Mouse (Mus musculus) neural tube, embryonic 11.5 days (tissue): ENCODE results near the gene Pakap. TPM values are rescaled to one million over a fixed set of nuclear protein-coding genes. Genes with fewer than 3 reads are reported as not detected.

Experiments
- ATAC-seq: fragments of 200-750 bp; cut with Nextera tagmentation; 2 replicates; pipeline ENCODE4 v1.8.0; 2017; ENCODE audit warnings: moderate number of reproducible peaks, mild to moderate bottlenecking, moderate TSS enrichment, moderate library complexity; ENCODE audit not compliant: insufficient read depth, low FRiP score, low TSS enrichment
- DNase-seq: peaks from one replicate; pipeline ENCODE4 v3.0.0-alpha.2; 2015; ENCODE audit warnings: low spot score
- H3K27ac ChIP-seq: fragments of 300-500 bp; sonication (generic); 2 replicates; pipeline ENCODE4 v1.5.1; 2014; ENCODE audit warnings: low read depth, mild to moderate bottlenecking, low read length
- H3K27me3 ChIP-seq: fragments of 300-500 bp; sonication (generic); 2 replicates; pipeline ENCODE4 v1.6.1; 2014; ENCODE audit warnings: mild to moderate bottlenecking, low read length, mixed read lengths; ENCODE audit not compliant: control insufficient read depth, insufficient read depth
- H3K36me3 ChIP-seq: fragments of 300-500 bp; sonication (generic); 2 replicates; pipeline ENCODE4 v1.6.1; 2014; ENCODE audit warnings: mild to moderate bottlenecking, low read length, moderate library complexity, mixed read lengths; ENCODE audit not compliant: control insufficient read depth, insufficient read depth
- H3K4me1 ChIP-seq: fragments of 300-500 bp; sonication (generic); 2 replicates; pipeline ENCODE4 v1.6.1; 2014; ENCODE audit warnings: low read length, mixed read lengths; ENCODE audit not compliant: control insufficient read depth, insufficient read depth
- H3K4me2 ChIP-seq: fragments of 300-500 bp; sonication (generic); 2 replicates; pipeline ENCODE4 v1.6.1; 2014; ENCODE audit warnings: low read depth, mild to moderate bottlenecking, moderate library complexity
- H3K4me3 ChIP-seq: fragments of 300-500 bp; sonication (generic); 2 replicates; pipeline ENCODE4 v1.5.1; 2014; ENCODE audit warnings: low read depth, low read length
- H3K9ac ChIP-seq: fragments of 300-500 bp; sonication (generic); 2 replicates; pipeline ENCODE4 v1.6.1; 2014; ENCODE audit warnings: mild to moderate bottlenecking, low read length
- H3K9me3 ChIP-seq: fragments of 300-500 bp; sonication (generic); 2 replicates; pipeline ENCODE4 v1.6.1; 2016; ENCODE audit warnings: low read length; ENCODE audit not compliant: control insufficient read depth
- WGBS: fragments of 180-500 bp; shearing (Covaris S2); extraction: QIAGEN DNeasy Blood & Tissue Kit; methylation state at CpG from one replicate; pipeline ENCODE4 v1.1.7; 2014; 5-methylcytosine and 5-hydroxymethylcytosine counted together
- polyA plus RNA-seq: library from polyadenylated mRNA; unstranded; fragments of >200 nt; fragmentation: Nextera tagmentation; extraction: Ambion mirVana; gene quantifications from 2 replicates; pipeline ENCODE4 v1.2.1, GENCODE M21; 2014

The Pakap gene
- polyA plus RNA-seq, 1 experiment from 2014 or later, result 20.8 TPM

DNA sequence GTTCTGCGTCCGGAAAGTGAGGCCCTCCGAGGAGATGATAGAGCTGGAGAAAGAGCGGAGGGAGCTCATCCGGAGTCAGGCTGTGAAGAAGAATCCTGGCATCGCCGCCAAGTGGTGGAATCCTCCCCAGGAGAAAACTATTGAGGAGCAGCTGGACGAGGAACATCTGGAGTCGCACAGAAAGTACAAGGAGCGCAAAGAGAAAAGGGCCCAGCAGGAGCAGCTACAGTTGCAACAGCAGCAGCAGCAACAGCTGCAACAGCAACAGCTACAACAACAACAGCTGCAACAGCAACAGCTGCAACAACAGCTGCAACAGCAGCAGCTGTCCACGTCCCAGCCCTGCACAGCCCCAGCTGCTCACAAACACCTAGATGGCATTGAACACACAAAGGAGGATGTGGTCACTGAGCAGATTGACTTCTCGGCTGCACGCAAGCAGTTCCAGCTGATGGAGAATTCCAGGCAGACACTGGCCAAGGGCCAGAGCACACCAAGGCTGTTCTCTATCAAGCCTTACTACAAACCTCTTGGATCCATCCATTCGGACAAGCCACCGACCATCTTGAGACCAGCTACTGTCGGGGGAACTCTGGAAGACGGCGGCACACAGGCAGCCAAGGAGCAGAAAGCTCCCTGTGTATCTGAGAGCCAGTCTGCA, 287.4 kb downstream of the Pakap start:
- H3K4me1 ChIP-seq, result no peaks in the 10 kb centered on the region
- WGBS, result 90% methylated on average over 18 of the region's 18 CpGs

DNA sequence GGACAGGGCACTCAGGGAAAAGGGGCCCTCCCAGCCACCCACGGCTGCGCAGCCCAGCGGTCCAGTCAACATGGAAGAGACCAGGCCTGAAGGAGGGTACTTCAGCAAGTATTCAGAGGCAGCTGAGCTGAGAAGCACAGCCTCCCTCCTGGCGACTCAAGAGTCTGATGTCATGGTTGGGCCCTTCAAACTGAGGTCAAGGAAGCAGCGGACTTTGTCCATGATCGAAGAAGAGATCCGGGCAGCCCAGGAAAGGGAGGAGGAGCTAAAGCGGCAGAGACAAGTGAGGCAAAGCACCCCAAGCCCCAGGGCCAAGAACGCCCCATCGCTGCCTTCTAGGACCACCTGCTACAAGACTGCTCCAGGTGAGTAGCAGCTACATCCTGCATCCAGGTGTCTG, 288.7 kb downstream of the Pakap start:
- no peaks in the 10 kb centered on the region for H3K27me3 ChIP-seq
- ATAC-seq (no peak), DNase-seq (no peak)
- H3K9ac ChIP-seq, result no peak overlapping the region
- no peak overlapping the region for H3K4me2 ChIP-seq
- H3K36me3 ChIP-seq, result peaks cover 28% of the 10 kb centered on the region
- no peaks in the 10 kb centered on the region; the same call in 1 of the 2 replicates for H3K4me1 ChIP-seq
- WGBS, result 94% methylated on average over 10 of the region's 10 CpGs
- no peak overlapping the region for H3K4me3 ChIP-seq
- no peak overlapping the region for H3K27ac ChIP-seq
- H3K9me3 ChIP-seq, result no peaks in the 10 kb centered on the region

More for the DNA sequence above, 287.4 kb downstream of the Pakap start:
- ATAC-seq, result no peak
- no peak for DNase-seq
- no peak overlapping the region for H3K4me2 ChIP-seq
- H3K27ac ChIP-seq, result no peak overlapping the region
- peaks cover 28% of the 10 kb centered on the region for H3K36me3 ChIP-seq
- H3K9ac ChIP-seq, result no peak overlapping the region
- no peaks in the 10 kb centered on the region for H3K27me3 ChIP-seq
- no peaks in the 10 kb centered on the region for H3K9me3 ChIP-seq
- H3K4me3 ChIP-seq, result no peak overlapping the region

DNA sequence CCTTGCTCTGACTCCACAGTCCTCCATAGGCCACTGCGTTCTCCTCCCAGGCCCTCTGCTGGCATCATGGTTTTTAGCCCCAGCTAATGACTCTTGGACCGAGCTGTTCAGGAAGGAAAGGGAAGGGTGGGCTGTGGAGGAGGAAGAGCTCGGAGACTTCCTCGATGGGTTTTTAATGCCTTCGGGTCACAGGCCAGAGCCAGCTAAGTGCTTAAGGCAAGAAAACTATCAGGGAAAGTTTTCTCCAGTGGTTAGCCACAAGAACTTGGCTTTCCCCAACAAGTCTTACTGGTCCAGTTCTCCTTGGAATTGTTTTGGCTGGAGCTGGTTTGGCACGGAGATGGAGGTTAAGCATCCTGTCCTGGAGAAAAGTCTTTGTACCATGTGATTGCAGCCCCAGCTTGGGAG, 292.2 kb downstream of the Pakap start:
- H3K4me2 ChIP-seq, result no peak overlapping the region
- H3K4me1 ChIP-seq, result peaks cover 6% of the 10 kb centered on the region; the same call in 1 of the 2 replicates
- H3K9ac ChIP-seq, result no peak overlapping the region
- peaks cover 22% of the 10 kb centered on the region for H3K36me3 ChIP-seq
- H3K9me3 ChIP-seq, result no peaks in the 10 kb centered on the region
- no peak overlapping the region for H3K27ac ChIP-seq
- H3K27me3 ChIP-seq, result no peaks in the 10 kb centered on the region
- ATAC-seq (no peak), DNase-seq (no peak)
- H3K4me3 ChIP-seq, result no peak overlapping the region
- 88% methylated on average over 6 of the region's 6 CpGs for WGBS

DNA sequence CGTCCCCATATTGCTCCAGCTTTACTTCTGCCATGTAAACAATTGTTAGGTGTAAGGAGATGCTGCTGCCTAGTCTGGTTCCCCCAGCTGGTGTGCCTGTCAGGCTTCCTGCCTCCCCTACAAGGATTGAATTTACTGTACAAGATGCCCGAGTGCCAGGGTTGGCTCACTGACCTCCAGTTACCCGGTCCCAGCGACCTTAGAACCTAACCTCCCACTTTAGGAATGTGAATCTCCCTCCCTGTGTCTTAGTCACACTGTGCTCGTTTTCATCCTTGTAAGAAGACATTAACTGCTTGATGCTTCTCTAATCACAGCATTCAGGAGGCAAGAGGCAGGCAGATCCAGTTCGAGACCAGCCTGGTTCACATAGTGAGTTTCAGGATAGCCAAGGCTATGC, 293.2 kb downstream of the Pakap start:
- H3K4me1 ChIP-seq, result peaks cover 6% of the 10 kb centered on the region; the same call in 1 of the 2 replicates
- H3K9ac ChIP-seq, result no peak overlapping the region
- H3K9me3 ChIP-seq, result no peaks in the 10 kb centered on the region
- ATAC-seq (no peak), DNase-seq (no peak)
- no peak overlapping the region for H3K27ac ChIP-seq
- no peak overlapping the region for H3K4me2 ChIP-seq
- no peak overlapping the region for H3K4me3 ChIP-seq
- no peaks in the 10 kb centered on the region for H3K27me3 ChIP-seq
- 84% methylated on average over 6 of the region's 6 CpGs for WGBS
- peaks cover 15% of the 10 kb centered on the region for H3K36me3 ChIP-seq

DNA sequence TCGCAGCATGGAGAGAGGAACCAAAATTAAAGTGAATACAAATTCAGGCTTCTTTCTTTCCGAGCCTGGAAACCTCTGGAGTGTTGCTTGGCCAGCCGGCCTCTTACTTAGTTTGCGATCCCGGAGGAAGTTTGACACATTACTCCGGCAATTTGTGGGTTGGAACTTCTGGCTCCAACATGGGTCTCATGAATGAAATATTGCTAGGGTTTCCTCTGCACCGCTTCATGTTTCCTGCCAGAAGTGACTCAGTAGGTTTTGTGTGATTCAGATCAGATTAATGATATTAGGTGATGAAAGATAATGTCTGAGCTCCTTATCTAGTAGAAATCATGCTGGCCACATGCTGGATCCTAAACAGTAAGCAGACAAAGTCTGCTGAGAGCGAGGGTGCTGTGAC, 293.9 kb downstream of the Pakap start:
- WGBS, result 83% methylated on average over 8 of the region's 8 CpGs
- Histone ChIP-seq H3K36me3 (peaks cover 9% of the 10 kb centered on the region), H3K27me3 (no peaks in the 10 kb centered on the region), H3K27ac (no peak overlapping the region), H3K4me2 (no peak overlapping the region), H3K9ac (no peak overlapping the region), H3K4me3 (no peak overlapping the region), H3K9me3 (no peaks in the 10 kb centered on the region), H3K4me1 (peaks cover 6% of the 10 kb centered on the region; the same call in 1 of the 2 replicates)
- ATAC-seq (no peak), DNase-seq (no peak)

DNA sequence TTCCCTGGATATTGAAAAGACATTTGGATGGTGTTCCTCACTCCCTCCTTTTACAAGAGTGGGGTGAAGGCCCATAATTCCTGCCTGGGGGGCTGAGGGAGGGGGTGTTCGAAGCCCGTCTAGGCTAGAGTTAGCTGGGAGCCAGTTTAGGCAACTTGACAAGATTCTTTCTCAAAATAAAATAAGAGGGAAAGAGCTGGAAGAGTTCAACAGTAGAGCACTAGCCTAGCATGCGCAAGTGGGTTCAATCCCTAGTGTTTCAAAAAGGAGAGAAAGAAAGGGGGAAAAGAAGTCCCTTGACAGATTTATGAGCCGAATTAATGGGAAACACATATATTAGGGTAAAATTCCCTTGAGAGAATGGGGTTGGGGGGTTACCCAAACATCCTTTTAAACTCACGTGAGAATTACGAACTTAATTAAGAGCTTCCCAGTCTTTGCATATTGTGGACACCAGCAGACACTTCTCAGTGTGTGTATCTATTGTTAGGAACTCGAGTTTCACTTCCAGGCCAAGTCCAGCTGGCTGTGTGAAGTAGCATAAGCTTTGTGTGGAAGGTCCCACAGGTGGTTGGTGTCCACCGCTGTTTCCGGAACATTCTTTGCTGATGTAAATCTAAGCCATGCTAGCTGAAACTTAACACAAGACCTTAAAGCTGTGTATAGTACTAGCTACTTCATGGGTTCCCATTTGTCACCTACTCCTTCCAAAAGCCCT, 294.4 kb downstream of the Pakap start:
- H3K27me3 ChIP-seq, result no peaks in the 10 kb centered on the region
- H3K4me3 ChIP-seq, result no peak overlapping the region
- WGBS, result 67% methylated on average over 9 of the region's 9 CpGs
- ATAC-seq, result no peak
- H3K9ac ChIP-seq, result no peak overlapping the region
- H3K4me1 ChIP-seq, result peaks cover 6% of the 10 kb centered on the region; the same call in 1 of the 2 replicates
- no peaks in the 10 kb centered on the region for H3K9me3 ChIP-seq
- no peak for DNase-seq
- peaks cover 5% of the 10 kb centered on the region; the same call in 1 of the 2 replicates for H3K36me3 ChIP-seq
- H3K4me2 ChIP-seq, result no peak overlapping the region
- H3K27ac ChIP-seq, result no peak overlapping the region

DNA sequence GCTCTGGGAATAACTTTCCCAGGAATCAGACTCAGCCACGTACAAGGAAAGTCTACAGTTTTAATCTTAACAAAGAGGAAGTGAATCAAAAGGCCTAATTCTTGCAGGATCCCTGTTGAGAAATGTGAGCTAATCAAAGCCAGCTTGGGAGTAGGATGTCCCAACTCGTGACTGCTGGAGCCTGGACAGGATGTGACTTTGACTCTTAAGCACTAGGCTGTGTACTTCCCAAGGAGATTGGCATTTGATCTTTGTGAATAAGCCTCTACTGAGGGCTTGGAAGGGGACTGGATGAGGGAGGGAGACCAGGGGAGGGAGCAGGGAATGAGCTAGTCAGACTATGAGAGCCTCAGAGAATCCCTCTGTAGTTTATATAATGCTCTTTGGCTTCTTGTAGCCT, 298.1 kb downstream of the Pakap start:
- no peaks in the 10 kb centered on the region for H3K9me3 ChIP-seq
- peaks cover 6% of the 10 kb centered on the region; the same call in 1 of the 2 replicates for H3K4me1 ChIP-seq
- DNase-seq, result no peak
- no peaks in the 10 kb centered on the region for H3K27me3 ChIP-seq
- no peak for ATAC-seq
- H3K9ac ChIP-seq, result no peak overlapping the region
- WGBS, result 40% methylated on average over 2 of the region's 2 CpGs
- no peak overlapping the region for H3K27ac ChIP-seq
- H3K36me3 ChIP-seq, result no peaks in the 10 kb centered on the region
- no peak overlapping the region for H3K4me3 ChIP-seq
- no peak overlapping the region for H3K4me2 ChIP-seq

DNA sequence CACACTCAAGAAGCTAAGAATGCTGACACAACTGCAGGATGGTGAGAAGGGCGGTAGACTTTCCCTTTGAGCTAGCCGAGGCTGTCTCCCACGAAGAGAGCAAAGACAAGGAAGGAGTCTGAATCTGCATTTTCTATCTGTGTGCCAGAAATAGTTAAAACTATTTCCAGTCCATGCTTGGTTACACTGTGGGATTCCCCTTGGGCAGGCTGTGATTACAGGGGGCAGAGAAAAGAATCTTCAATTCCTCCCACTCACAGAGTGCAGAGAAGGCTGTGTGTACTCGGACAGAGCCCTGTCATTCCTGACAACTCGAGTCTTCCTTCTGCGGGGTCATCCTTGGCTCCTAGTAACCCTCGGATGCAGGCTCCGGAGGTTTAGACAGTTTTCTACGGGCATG, 299.0 kb downstream of the Pakap start:
- 76% methylated on average over 9 of the region's 9 CpGs for WGBS
- ATAC-seq (no peak), DNase-seq (no peak)
- Histone ChIP-seq H3K9ac (no peak overlapping the region), H3K27ac (no peak overlapping the region), H3K27me3 (no peaks in the 10 kb centered on the region), H3K4me3 (no peak overlapping the region), H3K9me3 (no peaks in the 10 kb centered on the region), H3K36me3 (no peaks in the 10 kb centered on the region), H3K4me2 (no peak overlapping the region), H3K4me1 (peaks cover 5% of the 10 kb centered on the region; the same call in 1 of the 2 replicates)

DNA sequence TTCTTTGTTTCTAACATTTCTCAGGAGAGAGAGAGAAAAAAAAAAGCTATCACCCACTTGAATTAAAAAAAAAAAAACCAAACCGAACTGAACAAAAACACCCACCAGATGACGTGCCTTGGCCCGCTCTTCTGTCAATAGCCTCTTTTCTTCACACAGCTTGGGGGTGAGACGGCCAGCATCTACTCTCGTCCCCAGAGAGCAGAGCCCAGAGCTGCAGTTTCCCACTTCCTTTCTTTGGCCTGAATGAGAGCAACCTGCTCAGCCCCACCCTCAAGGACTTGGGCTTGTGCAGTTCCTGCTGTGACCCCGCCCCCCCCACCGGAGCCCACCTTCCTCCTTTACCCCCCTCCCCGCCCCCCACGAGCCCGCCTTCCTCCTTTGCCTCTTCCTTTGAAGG, 299.5 kb downstream of the Pakap start:
- ATAC-seq (no peak), DNase-seq (no peak)
- no peaks in the 10 kb centered on the region for H3K9me3 ChIP-seq
- H3K36me3 ChIP-seq, result no peaks in the 10 kb centered on the region
- WGBS, result 44% methylated on average over 10 of the region's 10 CpGs
- no peak overlapping the region for H3K4me3 ChIP-seq
- H3K4me1 ChIP-seq, result no peaks in the 10 kb centered on the region
- H3K27ac ChIP-seq, result no peak overlapping the region
- H3K27me3 ChIP-seq, result no peaks in the 10 kb centered on the region
- no peak overlapping the region for H3K9ac ChIP-seq
- H3K4me2 ChIP-seq, result no peak overlapping the region
